Comparison of ENCODE assay signal across 8 mouse cellular contexts in the genomic region with DNA sequence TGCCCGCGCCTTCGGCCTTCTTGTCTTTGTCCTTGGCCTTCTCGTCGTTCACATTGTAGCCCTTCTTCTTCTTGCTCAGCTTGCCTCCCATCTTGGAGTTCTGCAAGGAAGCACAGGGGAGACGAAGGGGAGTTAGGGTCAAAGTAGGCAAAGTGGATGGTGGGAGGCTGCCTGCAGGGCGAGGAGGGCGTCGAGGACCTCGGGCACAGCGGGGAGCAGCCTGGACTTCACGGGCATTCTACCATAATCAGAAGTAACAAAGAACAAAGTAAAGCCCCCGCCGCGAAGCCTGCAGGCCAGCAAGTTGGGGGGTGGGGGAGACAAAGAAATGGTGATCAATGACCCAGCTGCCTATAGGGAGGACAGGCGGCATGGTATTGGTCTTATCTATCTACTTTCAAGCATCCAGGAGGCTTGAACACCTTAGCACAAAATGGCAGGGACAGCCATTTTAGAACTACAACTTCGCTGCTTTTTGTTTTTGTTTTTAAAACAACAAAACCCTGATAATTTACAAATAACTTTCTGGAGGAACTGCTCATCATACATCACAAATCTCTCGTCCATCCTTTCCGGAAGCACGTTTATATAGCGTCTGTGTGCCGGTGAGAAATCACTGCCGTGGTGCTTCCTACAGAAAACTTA. TPM values are rescaled to one million over a fixed set of nuclear protein-coding genes. Genes with fewer than 3 reads are reported as not detected.
A peak's percentile ranks its signal among the peaks of the same experiment; 100 is the strongest.
DNase-seq lines count a peak whose midpoint lies in the region; ATAC-seq and TF ChIP-seq lines count a peak whose summit lies in the region.

No protein-coding gene starts in this region.

- no peaks in the 10 kb centered on the region for H3K27me3 ChIP-seq in kidney, postnatal 0 days (ENCODE audit: insufficient read depth, low read length)
- H3K27me3 ChIP-seq in embryonic facial prominence, embryonic 10.5 days (replicated peaks; ENCODE audit: low read depth, poor library complexity, severe bottlenecking), result no peaks in the 10 kb centered on the region
- no peaks in the 10 kb centered on the region; the same call in 1 of the 2 replicates for H3K27me3 ChIP-seq in intestine, postnatal 0 days (replicated peaks; ENCODE audit: control insufficient read depth, insufficient read depth, low read length)
- H3K27me3 ChIP-seq in neural tube, embryonic 13.5 days, result no peaks in the 10 kb centered on the region

- no peaks in the 10 kb centered on the region for H3K4me1 ChIP-seq in kidney, postnatal 0 days (replicated peaks; ENCODE audit: insufficient read depth, low read length)
- peaks cover 29% of the 10 kb centered on the region for H3K4me1 ChIP-seq in embryonic facial prominence, embryonic 10.5 days
- H3K4me1 ChIP-seq in intestine, postnatal 0 days (replicated peaks; ENCODE audit: control insufficient read depth, insufficient read depth, low read length), result no peaks in the 10 kb centered on the region
- H3K4me1 ChIP-seq in neural tube, embryonic 13.5 days (replicated peaks), result peaks cover 90% of the 10 kb centered on the region

- H3K4me2 ChIP-seq in kidney, postnatal 0 days (ENCODE audit: low read length), result peak overlapping the region; percentile 82
- H3K4me2 ChIP-seq in intestine, postnatal 0 days (replicated peaks; ENCODE audit: low read depth), result peak overlapping the region; percentile 74
- peak overlapping the region; percentile 55 for H3K4me2 ChIP-seq in neural tube, embryonic 13.5 days

- peak overlapping the region; percentile 41 for H3K4me3 ChIP-seq in kidney, postnatal 0 days (replicated peaks; ENCODE audit: low read depth, low read length)
- H3K4me3 ChIP-seq in embryonic facial prominence, embryonic 10.5 days, result peak overlapping the region; percentile 49
- peak overlapping the region; percentile 37 for H3K4me3 ChIP-seq in intestine, postnatal 0 days (ENCODE audit: low read depth, low read length)
- peak overlapping the region; percentile 33 for H3K4me3 ChIP-seq in neural tube, embryonic 13.5 days

- peak; percentile 27 for DNase-seq in kidney, postnatal 0 days (ENCODE audit: low spot score)
- no peak for DNase-seq in kidney, postnatal 10 days
- peak; percentile 62 for DNase-seq in embryonic facial prominence, embryonic 10.5 days (ENCODE audit: low spot score)
- DNase-seq in frontal cortex, postnatal 10 days (ENCODE audit: low spot score in 2 of 2), result no peak
- no peak for DNase-seq in layer of hippocampus, postnatal 25 days (ENCODE audit: extremely low spot score in 1 of 2, low spot score in 1 of 2)

- no peak overlapping the region; the same call in 1 of the 2 replicates for H3K27ac ChIP-seq in kidney, postnatal 0 days
- H3K27ac ChIP-seq in embryonic facial prominence, embryonic 10.5 days (replicated peaks), result peak overlapping the region; percentile 82
- no peak overlapping the region for H3K27ac ChIP-seq in intestine, postnatal 0 days (ENCODE audit: low read depth, low read length)
- peak overlapping the region; percentile 82 for H3K27ac ChIP-seq in neural tube, embryonic 13.5 days (replicated peaks)

- WGBS in kidney, postnatal 0 days, result 47% methylated on average over 23 of the region's 23 CpGs
- 16% methylated on average over 23 of the region's 23 CpGs for WGBS in embryonic facial prominence, embryonic 10.5 days
- WGBS in intestine, postnatal 0 days, result 65% methylated on average over 23 of the region's 23 CpGs
- WGBS in neural tube, embryonic 13.5 days, result 9% methylated on average over 23 of the region's 23 CpGs

- H3K36me3 ChIP-seq in kidney, postnatal 0 days (ENCODE audit: insufficient read depth, low read length), result no peaks in the 10 kb centered on the region
- H3K36me3 ChIP-seq in embryonic facial prominence, embryonic 10.5 days (replicated peaks), result peaks cover 27% of the 10 kb centered on the region
- H3K36me3 ChIP-seq in intestine, postnatal 0 days (ENCODE audit: control insufficient read depth, insufficient read depth), result no peaks in the 10 kb centered on the region
- H3K36me3 ChIP-seq in neural tube, embryonic 13.5 days, result peaks cover 16% of the 10 kb centered on the region

- H3K9me3 ChIP-seq in kidney, postnatal 0 days (replicated peaks; ENCODE audit: low read length), result no peaks in the 10 kb centered on the region
- no peaks in the 10 kb centered on the region for H3K9me3 ChIP-seq in embryonic facial prominence, embryonic 10.5 days
- no peaks in the 10 kb centered on the region for H3K9me3 ChIP-seq in intestine, postnatal 0 days (ENCODE audit: control insufficient read depth)
- H3K9me3 ChIP-seq in neural tube, embryonic 13.5 days, result no peaks in the 10 kb centered on the region

- TF ChIP-seq CTCF in kidney, postnatal 0 days (IDR thresholded peaks at IDR 0.05; ENCODE audit: low read depth), result no peak
- TF ChIP-seq CTCF in intestine, postnatal 0 days (IDR thresholded peaks at IDR 0.05; ENCODE audit: low read depth), result no peak

- ATAC-seq in kidney, postnatal 0 days (replicated peaks; ENCODE audit: low FRiP score, low read depth), result peak; percentile 44; the same call in 1 of the 2 replicates
- no peak for ATAC-seq in intestine, postnatal 0 days
- no peak for ATAC-seq in neural tube, embryonic 13.5 days (ENCODE audit: low read depth)
- no peak for ATAC-seq in megakaryocyte progenitor cell, adult 5-6 weeks (replicated peaks; ENCODE audit: poor library complexity)

- H3K9ac ChIP-seq in kidney, postnatal 0 days (ENCODE audit: low read depth, low read length), result peak overlapping the region; percentile 78
- no peak overlapping the region for H3K9ac ChIP-seq in intestine, postnatal 0 days (ENCODE audit: low read depth, low read length)
- H3K9ac ChIP-seq in neural tube, embryonic 13.5 days, result peak overlapping the region; percentile 76

RNA-seq across cellular contexts. Expression of a gene that starts 48.6 kb away (rescaled TPM):
- polyA plus RNA-seq in kidney, postnatal 0 days (2015; fragmentation: Nextera tagmentation; extraction: Ambion mirVana), result 24.6 and 31.7 TPM in 2 replicates
- polyA plus RNA-seq in embryonic facial prominence, embryonic 10.5 days (2016; fragmentation: Nextera tagmentation; extraction: Ambion mirVana), result 48.4 and 50.7 TPM in 2 replicates
- 13.9 and 14.1 TPM in 2 replicates for polyA plus RNA-seq in intestine, postnatal 0 days (2015; fragmentation: Nextera tagmentation; extraction: Ambion mirVana)
- 311 and 351 TPM in 2 replicates for polyA plus RNA-seq in neural tube, embryonic 13.5 days (2015; fragmentation: Nextera tagmentation; extraction: Ambion mirVana)
- total RNA-seq in megakaryocyte progenitor cell, adult 5-6 weeks (2015), result 3.8 and 5.3 TPM in 2 replicates
- total RNA-seq in megakaryocyte progenitor cell, adult 5-6 weeks (2017), result 3.0 and 4.7 TPM in 2 replicates
- 100 to 1,000 TPM; 666 to 703 TPM for total RNA-seq in layer of hippocampus, postnatal 25 days (2021)

Comparison
In these comparisons a context has a peak if more than half of its experiments do, and no peak if none do; other contexts are left out.
1. DNase-seq: peak in kidney, postnatal 0 days (single experiment) and embryonic facial prominence, embryonic 10.5 days (single experiment); none in kidney, postnatal 10 days (single experiment), frontal cortex, postnatal 10 days (0 of 2) and layer of hippocampus, postnatal 25 days (0 of 2).
2. H3K27ac ChIP-seq: peak in embryonic facial prominence, embryonic 10.5 days (single experiment) and neural tube, embryonic 13.5 days (single experiment); none in kidney, postnatal 0 days (single experiment) and intestine, postnatal 0 days (single experiment).
3. Peak in every context shown above with its lines, with median percentiles within 50 percentile points of each other: H3K4me2 ChIP-seq and H3K4me3 ChIP-seq.